Mouse (Mus musculus) liver, embryonic 11.5 days (tissue): ENCODE data around the gene Tmem186. TPM values are rescaled to one million over a fixed set of nuclear protein-coding genes. Genes with fewer than 3 reads are reported as not detected.

ENCODE experiments used
- ATAC-seq: fragments of 200-750 bp; cut with Nextera tagmentation; replicated peaks from 2 replicates; pipeline ENCODE4 v1.8.0; 2017; ENCODE audit warnings: moderate number of reproducible peaks, mild to moderate bottlenecking, moderate TSS enrichment, moderate library complexity; ENCODE audit not compliant: low FRiP score
- DNase-seq: peaks from one replicate; pipeline ENCODE4 v3.0.0-alpha.2; 2017; ENCODE audit warnings: low spot score
- H3K27ac ChIP-seq: fragments of 300-500 bp; sonication (generic); 2 replicates; pipeline ENCODE4 v1.5.1; 2014; ENCODE audit warnings: mild to moderate bottlenecking, low read depth, low read length, control low read depth
- H3K27me3 ChIP-seq: fragments of 300-500 bp; sonication (generic); replicated peaks from 2 replicates; pipeline ENCODE4 v1.6.1; 2014; ENCODE audit warnings: low read length, mixed read lengths; ENCODE audit not compliant: control insufficient read depth, insufficient read depth
- H3K36me3 ChIP-seq: fragments of 300-500 bp; sonication (generic); 2 replicates; pipeline ENCODE4 v1.6.1; 2014; ENCODE audit warnings: mild to moderate bottlenecking, low read length, moderate library complexity, mixed read lengths; ENCODE audit not compliant: control insufficient read depth, insufficient read depth
- H3K4me1 ChIP-seq: fragments of 300-500 bp; sonication (generic); replicated peaks from 2 replicates; pipeline ENCODE4 v1.6.1; 2014; ENCODE audit warnings: low read length, mixed read lengths; ENCODE audit not compliant: control insufficient read depth, insufficient read depth
- H3K4me2 ChIP-seq: fragments of 300-500 bp; sonication (generic); 2 replicates; pipeline ENCODE4 v1.6.1; 2014; ENCODE audit warnings: mild to moderate bottlenecking, control low read depth, moderate library complexity
- H3K4me3 ChIP-seq: fragments of 300-500 bp; sonication (generic); 2 replicates; pipeline ENCODE4 v1.5.1; 2014; ENCODE audit warnings: low read depth, low read length, control low read depth
- H3K9ac ChIP-seq: fragments of 300-500 bp; sonication (generic); 2 replicates; pipeline ENCODE4 v1.6.1; 2014; ENCODE audit warnings: low read depth, low read length, control low read depth
- H3K9me3 ChIP-seq: fragments of 300-500 bp; sonication (generic); 2 replicates; pipeline ENCODE4 v1.6.1; 2016; ENCODE audit warnings: low read length, inconsistent platforms, mixed read lengths; ENCODE audit not compliant: control insufficient read depth
- WGBS: fragments of 180-500 bp; shearing (Covaris S2); extraction: QIAGEN DNeasy Blood & Tissue Kit; methylation state at CpG from one replicate; pipeline ENCODE4 v1.1.7; 2014; 5-methylcytosine and 5-hydroxymethylcytosine counted together
- polyA plus RNA-seq: library from polyadenylated mRNA; unstranded; fragments of >200 nt; fragmentation: Nextera tagmentation; extraction: Ambion mirVana; gene quantifications from 2 replicates; pipeline ENCODE4 v1.2.1, GENCODE M21; 2014

The Tmem186 gene
- polyA plus RNA-seq, 1 experiment from 2014 or later = 16.4 TPM

DNA sequence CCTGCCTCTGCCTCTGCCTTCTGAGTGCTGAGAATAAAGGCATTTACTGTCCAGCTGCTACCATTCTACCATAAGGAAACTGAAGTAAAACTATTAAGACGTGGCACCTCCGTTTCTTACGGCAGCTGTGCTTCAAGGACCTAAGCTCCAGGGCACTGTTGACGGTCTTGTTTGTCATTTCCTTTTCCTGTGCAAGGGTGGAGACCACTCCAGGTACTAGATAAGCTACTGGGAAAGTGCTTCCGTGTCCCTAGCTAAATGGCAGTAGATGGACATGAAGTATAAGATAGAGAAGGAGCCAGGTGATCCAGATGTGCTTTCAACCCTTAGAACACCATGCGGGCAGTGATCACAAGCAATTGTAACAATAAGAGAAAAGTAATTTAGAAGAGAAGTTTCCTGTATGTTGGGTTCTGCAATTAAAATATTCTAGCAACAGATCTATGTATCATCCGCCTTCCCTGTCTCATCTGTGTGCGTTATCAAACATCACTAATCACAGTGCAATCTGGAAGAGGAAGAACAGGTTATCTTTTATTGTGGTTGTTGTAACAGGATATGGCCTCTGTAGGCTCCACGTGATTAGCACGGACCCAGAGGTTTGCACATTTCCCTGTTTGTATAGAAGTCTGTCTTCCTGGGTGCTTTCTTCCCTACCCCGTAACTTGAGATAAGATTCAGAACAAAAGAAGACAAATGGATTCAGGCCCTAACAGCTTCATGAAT, 2.1 kb upstream of the Tmem186 start:
- peaks cover 17% of the 10 kb centered on the region for H3K4me1 ChIP-seq
- H3K27me3 ChIP-seq = no peaks in the 10 kb centered on the region
- no peaks in the 10 kb centered on the region for H3K9me3 ChIP-seq
- ATAC-seq = no peak
- H3K4me3 ChIP-seq = peak overlapping the region; percentile 88
- peak overlapping the region; percentile 66 for H3K4me2 ChIP-seq
- 59% methylated on average over 11 of the region's 11 CpGs for WGBS
- H3K9ac ChIP-seq = 0 out of 2 replicates have a peak overlapping the region, but pooled peaks have one; percentile 35
- no peak for DNase-seq
- H3K36me3 ChIP-seq = peaks cover 23% of the 10 kb centered on the region
- no peak overlapping the region for H3K27ac ChIP-seq

DNA sequence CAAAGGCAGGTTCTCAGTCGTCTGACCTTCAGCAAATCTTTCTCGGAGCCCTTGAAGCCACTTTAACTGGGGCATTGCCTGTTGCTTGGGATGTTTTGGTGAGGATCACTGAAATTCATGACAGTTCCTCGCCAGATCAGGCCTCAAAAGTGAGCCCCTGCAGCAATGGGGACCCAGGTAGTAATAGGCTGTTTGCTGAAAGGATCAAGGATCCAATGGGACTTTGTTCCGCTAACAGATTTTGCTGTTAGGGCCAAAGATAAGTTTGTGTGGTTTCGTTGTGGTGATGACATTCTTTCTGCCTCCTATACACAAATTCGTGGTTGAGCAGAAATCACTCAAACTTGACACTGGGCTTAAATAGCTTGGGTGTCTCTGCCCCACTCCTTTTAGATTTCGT, 619 bp upstream of the Tmem186 start:
- no peak for ATAC-seq
- H3K9me3 ChIP-seq = no peaks in the 10 kb centered on the region
- WGBS = 24% methylated on average over 7 of the region's 7 CpGs
- peak overlapping the region; percentile 88 for H3K4me3 ChIP-seq
- H3K27ac ChIP-seq = peak overlapping the region; percentile 92
- no peaks in the 10 kb centered on the region for H3K27me3 ChIP-seq
- peak overlapping the region; percentile 66 for H3K4me2 ChIP-seq
- H3K36me3 ChIP-seq = peaks cover 12% of the 10 kb centered on the region
- peak overlapping the region; percentile 87 for H3K9ac ChIP-seq
- peaks cover 17% of the 10 kb centered on the region for H3K4me1 ChIP-seq
- no peak for DNase-seq

DNA sequence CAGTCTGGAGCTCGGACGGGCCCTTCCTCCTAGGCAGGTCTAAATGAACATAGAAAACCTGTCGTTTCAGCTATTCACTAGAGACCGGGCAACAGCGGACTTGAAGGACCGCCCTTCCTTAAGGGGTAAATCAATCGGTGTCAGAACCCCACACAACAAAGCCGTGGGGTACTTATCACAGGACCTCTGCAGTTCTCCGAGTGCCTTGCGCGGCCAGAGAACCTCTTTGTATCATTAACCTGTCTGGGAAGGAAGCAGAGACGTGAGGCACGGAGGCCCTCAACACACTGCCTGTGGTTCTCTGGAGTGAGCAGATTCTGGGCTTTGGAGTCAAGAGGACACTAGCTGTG, 670 bp downstream of the Tmem186 start:
- Histone ChIP-seq H3K4me3 (peak overlapping the region; percentile 88), H3K27me3 (no peaks in the 10 kb centered on the region), H3K27ac (peak overlapping the region; percentile 92), H3K36me3 (peaks cover 7% of the 10 kb centered on the region), H3K4me2 (peak overlapping the region; percentile 66), H3K9ac (peak overlapping the region; percentile 87), H3K4me1 (peaks cover 17% of the 10 kb centered on the region), H3K9me3 (no peaks in the 10 kb centered on the region)
- DNase-seq = no peak
- peak; percentile 39 for ATAC-seq
- 2% methylated on average over 13 of the region's 13 CpGs for WGBS

DNA sequence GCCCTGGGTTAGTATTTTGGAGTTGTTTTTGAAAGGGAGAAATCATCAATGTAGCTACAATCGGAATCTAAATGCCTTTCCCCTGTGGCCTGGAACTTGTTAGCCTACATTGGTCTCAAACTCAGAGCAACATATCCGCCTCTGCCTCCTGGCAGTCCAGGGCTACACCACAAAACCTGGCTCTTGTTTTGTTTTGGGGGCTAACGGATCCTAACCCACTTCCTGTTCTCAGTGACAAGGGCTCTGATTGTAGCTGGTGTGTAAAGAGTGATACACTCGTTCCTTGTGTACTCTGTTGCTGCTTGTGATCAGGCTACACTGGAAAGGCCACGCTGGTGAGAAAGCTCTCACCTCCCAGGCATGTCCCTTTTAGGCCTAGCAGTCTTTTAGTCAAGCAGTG, 6.1 kb downstream of the Tmem186 start:
- H3K27me3 ChIP-seq = no peaks in the 10 kb centered on the region
- no peaks in the 10 kb centered on the region for H3K9me3 ChIP-seq
- H3K36me3 ChIP-seq = peaks cover 7% of the 10 kb centered on the region
- H3K4me1 ChIP-seq = peaks cover 6% of the 10 kb centered on the region; the same call in 1 of the 2 replicates
- ATAC-seq = no peak
- WGBS = 77% methylated on average over 5 of the region's 5 CpGs
- H3K27ac ChIP-seq = no peak overlapping the region
- no peak for DNase-seq
- H3K9ac ChIP-seq = no peak overlapping the region
- no peak overlapping the region for H3K4me3 ChIP-seq
- H3K4me2 ChIP-seq = no peak overlapping the region

DNA sequence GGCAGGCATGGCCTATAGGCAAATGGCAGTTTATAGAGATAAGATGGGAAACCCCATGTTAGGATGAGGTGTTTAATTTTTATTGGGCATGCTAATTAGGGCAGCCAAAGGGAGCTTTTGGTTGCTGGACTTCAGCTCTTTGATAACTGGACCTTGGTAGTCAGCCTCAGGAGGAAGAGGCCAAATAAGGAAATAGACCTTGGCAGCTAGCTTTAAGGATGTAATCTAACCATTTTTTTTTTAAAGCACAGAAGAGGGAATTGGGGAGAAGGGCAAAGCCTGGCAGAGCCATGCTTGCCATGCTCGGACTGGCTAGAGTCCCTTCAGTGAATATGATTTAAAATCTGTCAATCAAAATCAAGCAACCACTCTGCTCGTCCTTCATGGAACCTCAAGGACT, 7.1 kb downstream of the Tmem186 start:
- no peaks in the 10 kb centered on the region for H3K9me3 ChIP-seq
- H3K4me1 ChIP-seq = no peaks in the 10 kb centered on the region
- H3K9ac ChIP-seq = no peak overlapping the region
- no peak overlapping the region for H3K27ac ChIP-seq
- H3K27me3 ChIP-seq = no peaks in the 10 kb centered on the region
- DNase-seq (no peak), ATAC-seq (no peak)
- H3K4me2 ChIP-seq = no peak overlapping the region
- 74% methylated on average over 2 of the region's 2 CpGs for WGBS
- H3K4me3 ChIP-seq = no peak overlapping the region
- H3K36me3 ChIP-seq = peaks cover under 1% of the 10 kb centered on the region

DNA sequence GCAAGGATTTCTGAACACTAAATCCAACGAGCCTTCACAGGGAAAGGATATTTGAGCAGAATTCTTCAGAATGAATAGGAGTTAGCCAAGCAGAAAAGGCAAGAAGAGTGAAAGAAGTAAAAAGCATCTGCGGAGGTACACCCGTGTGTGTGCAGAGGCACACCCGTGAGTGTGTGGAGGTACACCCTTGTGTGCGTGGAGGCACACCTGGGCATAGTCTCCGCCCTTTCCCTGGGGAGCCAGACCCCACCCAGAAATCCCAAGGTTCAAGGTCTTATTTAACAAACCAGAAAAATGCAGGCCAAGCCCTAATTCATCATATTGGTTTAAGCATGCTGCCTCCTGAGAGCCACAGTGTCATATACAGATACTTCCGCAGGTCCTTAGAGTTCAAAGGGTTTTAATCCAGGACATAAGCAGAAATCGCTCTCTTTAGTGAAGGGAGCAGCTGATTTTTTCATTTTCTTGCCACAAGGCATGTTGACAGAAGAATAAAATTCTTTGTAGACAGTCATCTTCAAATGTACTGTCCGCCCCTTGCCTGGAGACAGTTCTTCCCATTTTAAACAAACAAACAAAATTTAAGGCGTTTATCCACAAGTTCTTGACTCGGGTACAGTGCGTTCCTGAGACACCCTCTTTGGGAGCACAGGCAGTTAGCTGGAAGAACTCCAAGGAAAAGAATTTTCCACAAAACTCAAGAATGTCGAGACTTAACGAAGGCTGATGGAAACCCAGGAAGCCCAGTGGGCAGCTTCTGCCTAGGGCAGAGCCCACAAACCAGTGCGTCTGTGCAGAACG, 17.0 kb downstream of the Tmem186 start:
- Histone ChIP-seq H3K4me1 (peaks cover 4% of the 10 kb centered on the region; the same call in 1 of the 2 replicates), H3K4me3 (no peak overlapping the region), H3K27ac (no peak overlapping the region), H3K27me3 (no peaks in the 10 kb centered on the region), H3K4me2 (no peak overlapping the region), H3K36me3 (no peaks in the 10 kb centered on the region; the same call in 1 of the 2 replicates), H3K9ac (no peak overlapping the region), H3K9me3 (no peaks in the 10 kb centered on the region)
- ATAC-seq (no peak), DNase-seq (no peak)
- WGBS = 78% methylated on average over 16 of the region's 16 CpGs

DNA sequence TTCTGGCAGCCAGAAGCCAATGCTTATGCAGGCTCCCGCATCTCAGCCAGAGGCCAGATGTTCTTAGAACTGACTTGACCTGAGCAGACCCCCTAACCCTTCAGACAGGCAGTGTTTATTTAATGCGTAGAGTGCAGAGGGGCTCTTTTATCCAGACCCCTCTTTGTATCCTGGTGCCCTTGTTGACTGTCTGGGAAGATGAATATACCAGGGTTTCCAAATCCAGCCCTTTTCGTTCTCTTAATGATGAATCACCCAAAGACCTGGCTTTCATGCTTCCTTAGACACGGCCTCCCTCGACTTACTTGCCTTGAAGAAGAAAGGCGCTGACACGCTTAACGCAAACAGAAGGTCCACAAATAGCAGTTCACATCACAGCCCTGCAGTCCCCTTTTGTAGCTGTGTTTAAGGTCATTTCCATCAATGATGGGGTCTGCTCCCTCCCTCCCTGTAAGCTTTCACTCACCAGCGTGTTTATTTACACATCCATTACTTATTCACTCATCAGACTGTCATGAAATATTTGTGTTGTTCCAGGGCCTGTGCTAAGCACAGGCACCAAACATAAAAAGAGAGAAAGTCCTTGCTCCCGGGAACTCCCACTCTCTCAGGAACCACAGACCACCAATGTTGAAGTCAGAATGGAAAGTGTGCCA, 17.7 kb downstream of the Tmem186 start:
- ATAC-seq = no peak
- Histone ChIP-seq H3K36me3 (no peaks in the 10 kb centered on the region; the same call in 1 of the 2 replicates), H3K9ac (no peak overlapping the region), H3K27me3 (no peaks in the 10 kb centered on the region), H3K4me2 (no peak overlapping the region), H3K9me3 (no peaks in the 10 kb centered on the region), H3K4me3 (no peak overlapping the region), H3K4me1 (peaks cover 4% of the 10 kb centered on the region; the same call in 1 of the 2 replicates), H3K27ac (no peak overlapping the region)
- DNase-seq = no peak
- WGBS = 60% methylated on average over 10 of the region's 10 CpGs

DNA sequence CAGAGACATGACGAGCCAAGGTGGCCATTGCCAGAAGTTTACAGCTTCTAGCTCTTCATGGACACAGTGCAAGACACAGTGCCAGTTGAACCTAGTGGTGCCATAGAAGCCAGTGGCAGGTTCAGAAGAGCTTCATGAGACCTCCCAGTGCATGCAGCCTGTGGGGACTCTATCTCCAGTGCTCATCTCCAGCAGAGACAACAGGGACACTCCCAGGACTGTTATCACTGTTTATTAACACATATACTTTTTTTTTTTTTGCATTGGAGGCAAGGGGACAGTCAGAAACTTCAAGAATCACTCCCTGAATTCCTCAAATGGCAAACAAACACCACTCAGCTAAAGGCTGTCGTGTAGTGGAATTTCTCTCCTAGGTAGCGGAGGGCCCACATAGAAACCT, 24.1 kb downstream of the Tmem186 start:
- Histone ChIP-seq H3K4me3 (no peak overlapping the region), H3K27me3 (no peaks in the 10 kb centered on the region), H3K4me2 (peak overlapping the region; percentile 51), H3K4me1 (peaks cover 15% of the 10 kb centered on the region), H3K36me3 (no peaks in the 10 kb centered on the region), H3K27ac (peak overlapping the region; percentile 60), H3K9ac (peak overlapping the region; percentile 27), H3K9me3 (no peaks in the 10 kb centered on the region)
- WGBS = 78% methylated on average over 3 of the region's 3 CpGs
- DNase-seq = no peak
- ATAC-seq = no peak; the same call in 1 of the 2 replicates
